Mouse (Mus musculus) lung, postnatal 4 days (tissue): ENCODE measurements around the gene Vmn1r173.
"Not testable (repeated sequence)": the region's sequence is repeated elsewhere in the genome, so short reads cannot be mapped to it uniquely, and the experiment has no call there.

ENCODE experiments used
- DNase-seq, 2 experiments: peaks; one replicate each; pipeline ENCODE4 v3.0.0; 2021

The Vmn1r173 gene

DNA sequence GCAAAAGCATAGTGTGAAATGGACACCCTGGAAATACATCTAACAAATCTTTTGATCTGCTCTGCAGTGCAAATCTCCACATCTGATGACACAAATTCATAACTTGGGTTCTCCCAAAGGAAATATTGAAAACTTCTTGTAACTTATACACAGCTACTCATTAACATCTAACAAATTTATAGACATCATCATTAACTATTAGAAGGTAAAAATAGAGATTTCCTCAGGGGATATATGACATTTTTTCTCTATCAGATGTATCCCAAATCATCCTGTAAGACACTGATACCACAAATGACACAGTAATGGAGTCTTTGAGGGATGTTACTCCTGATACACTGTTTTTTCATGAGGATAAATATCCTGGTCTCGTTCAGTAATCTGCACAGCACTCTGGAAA lies at the start of gene Vmn1r173:
Gene Vmn1r173 (plus strand): TSS at position 301 of the 400 bp plus-strand sequence.
- DNase-seq, result not testable (repeated sequence)

DNA sequence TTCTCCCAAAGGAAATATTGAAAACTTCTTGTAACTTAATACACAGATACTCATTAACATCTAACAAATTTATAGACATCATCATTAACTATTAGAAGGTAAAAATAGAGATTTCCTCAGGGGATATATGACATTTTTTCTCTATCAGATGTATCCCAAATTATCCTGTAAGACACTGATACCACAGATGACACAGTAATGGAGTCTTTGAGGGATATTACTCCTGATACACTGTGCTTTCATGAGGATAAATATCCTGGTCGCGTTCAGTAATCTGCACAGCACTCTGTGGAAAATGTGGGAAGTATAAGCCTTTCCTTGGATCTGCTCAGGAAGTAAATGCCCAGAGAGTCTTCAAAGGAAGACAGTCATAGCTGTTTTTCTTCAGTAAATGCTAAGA lies 42.5 kb upstream of the Vmn1r173 start, which contains the start of gene Vmn1r172:
Gene Vmn1r172 (plus strand): TSS at position 301 of the 400 bp plus-strand sequence.
- no peak for DNase-seq

DNA sequence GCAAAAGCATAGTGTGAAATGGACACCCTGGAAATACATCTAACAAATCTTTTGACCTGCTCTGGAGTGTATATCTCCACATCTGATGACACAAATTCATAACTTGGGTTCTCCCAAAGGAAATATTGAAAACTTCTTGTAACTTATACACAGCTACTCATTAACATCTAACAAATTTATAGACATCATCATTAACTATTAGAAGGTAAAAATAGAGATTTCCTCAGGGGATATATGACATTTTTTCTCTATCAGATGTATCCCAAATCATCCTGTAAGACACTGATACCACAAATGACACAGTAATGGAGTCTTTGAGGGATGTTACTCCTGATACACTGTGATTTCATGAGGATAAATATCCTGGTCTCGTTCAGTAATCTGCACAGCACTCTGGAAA lies 51.5 kb downstream of the Vmn1r173 start, which contains the start of gene Vmn1r174:
Gene Vmn1r174 (plus strand): TSS at position 301 of the 400 bp plus-strand sequence.
- not testable (repeated sequence) for DNase-seq
